Mouse (Mus musculus): ENCODE results near the gene Wnt8b. TPM values are rescaled to one million over a fixed set of nuclear protein-coding genes. Genes with fewer than 3 reads are reported as not detected.

The Wnt8b gene
- polyA plus RNA-seq, 2 experiments, result not detected

DNA sequence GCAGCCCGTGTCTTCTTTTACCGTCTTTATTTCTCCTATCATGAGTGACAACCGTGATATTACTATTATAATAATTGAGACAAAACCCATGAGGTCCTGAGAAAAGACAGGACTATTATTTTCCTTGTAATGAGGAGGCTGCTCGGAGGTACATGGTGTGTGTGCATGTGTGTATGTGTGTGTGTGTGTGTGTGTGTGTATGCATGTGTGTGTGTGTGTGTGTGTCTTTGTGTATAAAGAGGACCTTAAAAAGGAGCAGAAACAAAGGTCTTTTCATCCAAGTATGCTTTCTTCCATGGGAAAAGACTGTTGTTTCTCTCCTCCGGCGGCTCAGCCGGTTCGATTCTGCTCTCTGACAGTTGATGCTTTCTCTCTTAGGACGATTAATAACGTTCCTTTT, 3.7 kb downstream of the Wnt8b start:
- DNase-seq (ENCODE audit: low read depth in 3 of 3, low spot score in 3 of 3) (no peak), ATAC-seq (ENCODE audit: insufficient read depth) (no peak)
- Histone ChIP-seq H3K9me3 (ENCODE audit: control insufficient read depth, low read length) (no peaks in the 10 kb centered on the region), H3K27me3 (ENCODE audit: control insufficient read depth, insufficient read depth, low read length) (no peaks in the 10 kb centered on the region; the same call in 1 of the 2 replicates), H3K9ac (replicated peaks) (no peak overlapping the region), H3K4me2 (ENCODE audit: low read depth) (no peak overlapping the region), H3K4me3 (ENCODE audit: insufficient read depth in 1 of 2, low read depth in 2 of 2, low read length in 2 of 2) (no peak overlapping the region), H3K36me3 (replicated peaks; ENCODE audit: control insufficient read depth, insufficient read depth, low read depth) (no peaks in the 10 kb centered on the region), H3K4me1 (replicated peaks; ENCODE audit: control insufficient read depth in 2 of 2, insufficient read depth in 2 of 2, low read length in 1 of 2) (no peaks in the 10 kb centered on the region; a peak in 1 of 4 replicates), H3K27ac (no peak overlapping the region)
- 54% methylated on average over 10 of the region's 10 CpGs for WGBS (ENCODE audit: insufficient replicate concordance)
- no peak for TF ChIP-seq EP300 (IDR thresholded peaks at IDR 0.05; ENCODE audit: low read depth)

DNA sequence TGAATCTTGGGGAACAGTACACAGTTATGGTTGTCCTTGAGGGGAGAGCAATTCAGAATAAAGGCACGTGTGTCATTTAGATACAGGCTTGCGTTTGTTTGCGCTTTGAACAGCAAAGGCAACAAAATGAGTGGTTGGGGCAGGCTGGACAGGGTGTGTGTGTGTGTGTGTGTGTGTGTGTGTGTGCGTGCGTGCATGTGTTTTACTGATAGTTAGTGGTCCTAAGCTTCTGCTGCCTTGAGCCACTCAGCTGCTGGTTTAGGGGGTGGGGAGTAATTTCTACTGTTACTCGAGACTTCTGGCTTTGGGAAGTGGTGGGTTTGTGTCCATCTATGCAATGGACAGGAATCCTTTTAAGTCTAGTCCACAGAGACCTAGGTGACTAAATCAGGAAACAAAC, 5.7 kb downstream of the Wnt8b start:
- TF ChIP-seq EP300 (IDR thresholded peaks at IDR 0.05; ENCODE audit: low read depth) (no peak), CTCF (IDR thresholded peaks at IDR 0.05; ENCODE audit: low read depth) (no peak)

DNA sequence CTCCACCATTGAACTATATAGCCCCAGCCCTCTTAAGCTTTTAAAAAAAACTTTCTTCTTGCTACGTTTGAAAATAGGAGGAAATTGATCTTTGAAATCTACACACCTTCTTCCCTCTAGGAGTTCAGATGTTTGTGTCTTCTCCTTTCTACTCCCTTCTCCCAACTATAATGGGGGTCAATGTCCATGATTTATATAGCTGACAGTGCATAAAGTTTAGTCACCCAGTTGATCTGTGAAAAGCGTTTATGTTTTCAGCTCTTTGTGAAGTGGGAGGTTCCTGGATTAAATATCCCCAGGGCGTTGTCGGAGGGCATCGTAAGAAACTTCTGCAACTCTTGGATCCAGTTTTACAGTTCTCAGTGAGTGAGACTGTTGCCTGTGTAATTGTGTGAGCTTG, 7.0 kb downstream of the Wnt8b start:
- 47% methylated on average over 5 of the region's 5 CpGs for WGBS (ENCODE audit: insufficient replicate concordance)
- H3K4me2 ChIP-seq (ENCODE audit: low read depth), result no peak overlapping the region
- no peaks in the 10 kb centered on the region for H3K36me3 ChIP-seq (replicated peaks; ENCODE audit: control insufficient read depth, insufficient read depth, low read depth)
- H3K4me1 ChIP-seq (replicated peaks; ENCODE audit: control insufficient read depth in 2 of 2, insufficient read depth in 2 of 2, low read length in 1 of 2), result no peaks in the 10 kb centered on the region
- ATAC-seq (ENCODE audit: insufficient read depth), result no peak
- H3K27me3 ChIP-seq (ENCODE audit: control insufficient read depth, insufficient read depth, low read length), result no peaks in the 10 kb centered on the region; the same call in 1 of the 2 replicates
- no peak for TF ChIP-seq EP300 (IDR thresholded peaks at IDR 0.05; ENCODE audit: low read depth)
- no peak overlapping the region for H3K9ac ChIP-seq (replicated peaks)
- no peak overlapping the region for H3K4me3 ChIP-seq (ENCODE audit: insufficient read depth in 1 of 2, low read depth in 2 of 2, low read length in 2 of 2)
- no peak overlapping the region for H3K27ac ChIP-seq
- no peak for DNase-seq (ENCODE audit: low read depth in 3 of 3, low spot score in 3 of 3)
- H3K9me3 ChIP-seq (ENCODE audit: control insufficient read depth, low read length), result no peaks in the 10 kb centered on the region

More for the DNA sequence above, 5.7 kb downstream of the Wnt8b start:
- Histone ChIP-seq H3K4me3 (ENCODE audit: insufficient read depth in 1 of 2, low read depth in 2 of 2, low read length in 2 of 2) (no peak overlapping the region), H3K27me3 (ENCODE audit: control insufficient read depth, insufficient read depth, low read length) (no peaks in the 10 kb centered on the region; the same call in 1 of the 2 replicates), H3K36me3 (replicated peaks; ENCODE audit: control insufficient read depth, insufficient read depth, low read depth) (no peaks in the 10 kb centered on the region), H3K9me3 (ENCODE audit: control insufficient read depth, low read length) (no peaks in the 10 kb centered on the region), H3K9ac (replicated peaks) (no peak overlapping the region), H3K4me2 (ENCODE audit: low read depth) (no peak overlapping the region), H3K27ac (no peak overlapping the region), H3K4me1 (replicated peaks; ENCODE audit: control insufficient read depth in 2 of 2, insufficient read depth in 2 of 2, low read length in 1 of 2) (no peaks in the 10 kb centered on the region; a peak in 1 of 4 replicates)
- 41% methylated on average over 6 of the region's 6 CpGs for WGBS (ENCODE audit: insufficient replicate concordance)
- no peak for ATAC-seq (ENCODE audit: insufficient read depth)
- DNase-seq (ENCODE audit: low read depth in 3 of 3, low spot score in 3 of 3), result no peak

DNA sequence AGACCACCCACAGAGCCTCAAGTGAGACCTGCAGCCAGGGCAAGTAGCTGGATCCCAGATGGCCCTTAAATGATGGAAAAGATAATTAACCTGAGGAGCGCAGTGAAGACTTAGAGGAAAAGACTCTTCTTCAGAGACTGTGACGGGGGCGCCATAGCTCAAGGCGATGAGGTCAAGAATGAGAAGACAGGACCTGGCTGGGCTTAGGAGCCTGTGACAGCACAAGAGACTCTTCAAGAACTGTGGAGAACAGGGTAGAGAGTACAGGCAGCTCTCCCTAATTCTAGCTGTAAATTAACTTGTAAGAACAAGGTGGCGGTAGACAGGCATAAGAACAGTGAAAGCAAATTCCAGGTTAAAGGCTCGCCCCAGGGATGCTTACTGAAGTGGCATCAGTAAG, 8.7 kb downstream of the Wnt8b start:
- Histone ChIP-seq H3K27ac (no peak overlapping the region), H3K9me3 (ENCODE audit: control insufficient read depth, low read length) (no peaks in the 10 kb centered on the region), H3K27me3 (ENCODE audit: control insufficient read depth, insufficient read depth, low read length) (no peaks in the 10 kb centered on the region; the same call in 1 of the 2 replicates), H3K4me2 (ENCODE audit: low read depth) (no peak overlapping the region), H3K4me1 (replicated peaks; ENCODE audit: control insufficient read depth in 2 of 2, insufficient read depth in 2 of 2, low read length in 1 of 2) (no peaks in the 10 kb centered on the region), H3K4me3 (ENCODE audit: insufficient read depth in 1 of 2, low read depth in 2 of 2, low read length in 2 of 2) (no peak overlapping the region), H3K36me3 (replicated peaks; ENCODE audit: control insufficient read depth, insufficient read depth, low read depth) (no peaks in the 10 kb centered on the region), H3K9ac (replicated peaks) (no peak overlapping the region)
- no peak for DNase-seq (ENCODE audit: low read depth in 3 of 3, low spot score in 3 of 3)
- no peak for ATAC-seq (ENCODE audit: insufficient read depth)
- 60% methylated on average over 6 of the region's 6 CpGs for WGBS (ENCODE audit: insufficient replicate concordance)
- TF ChIP-seq CTCF (IDR thresholded peaks at IDR 0.05; ENCODE audit: low read depth), result no peak
- no peak for TF ChIP-seq EP300 (IDR thresholded peaks at IDR 0.05; ENCODE audit: low read depth)

DNA sequence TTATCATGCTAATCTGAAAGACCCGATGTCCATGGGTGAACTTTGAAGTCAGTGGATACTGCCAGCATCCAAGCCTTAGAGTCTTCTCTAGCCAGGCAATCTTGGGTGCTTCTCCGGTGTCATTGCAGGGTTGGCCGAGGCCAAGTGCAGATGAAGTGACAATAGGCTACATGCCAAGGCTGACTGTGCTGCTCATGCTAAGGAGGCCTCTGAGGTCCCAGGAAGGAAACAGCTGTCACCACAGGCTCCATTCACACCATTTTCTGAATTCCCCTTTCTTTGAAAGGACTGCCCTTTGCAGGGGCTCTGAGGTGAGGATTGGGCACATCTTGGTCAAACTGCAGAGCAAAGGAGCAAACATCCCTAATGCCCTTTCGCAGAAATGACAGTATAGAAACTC, 9.5 kb downstream of the Wnt8b start:
- Histone ChIP-seq H3K27me3 (ENCODE audit: control insufficient read depth, insufficient read depth, low read length) (no peaks in the 10 kb centered on the region; the same call in 1 of the 2 replicates), H3K4me1 (replicated peaks; ENCODE audit: control insufficient read depth in 2 of 2, insufficient read depth in 2 of 2, low read length in 1 of 2) (no peaks in the 10 kb centered on the region), H3K9me3 (ENCODE audit: control insufficient read depth, low read length) (no peaks in the 10 kb centered on the region), H3K4me3 (ENCODE audit: insufficient read depth in 1 of 2, low read depth in 2 of 2, low read length in 2 of 2) (no peak overlapping the region), H3K4me2 (ENCODE audit: low read depth) (no peak overlapping the region), H3K9ac (replicated peaks) (no peak overlapping the region), H3K27ac (no peak overlapping the region), H3K36me3 (replicated peaks; ENCODE audit: control insufficient read depth, insufficient read depth, low read depth) (no peaks in the 10 kb centered on the region)
- no peak for ATAC-seq (ENCODE audit: insufficient read depth)
- DNase-seq (ENCODE audit: low read depth in 3 of 3, low spot score in 3 of 3), result no peak
- WGBS (ENCODE audit: insufficient replicate concordance), result 60% methylated on average over 4 of the region's 4 CpGs
- TF ChIP-seq CTCF (IDR thresholded peaks at IDR 0.05; ENCODE audit: low read depth) (no peak), EP300 (IDR thresholded peaks at IDR 0.05; ENCODE audit: low read depth) (no peak)

All from liver, embryonic 14.5 days (tissue).